Mouse (Mus musculus) CH12.LX (cell line): ENCODE measurements around the gene Cxcr1.

Experiments used
- CTCF ChIP-seq, 2 experiments: IDR thresholded peaks in 1 of 2; conservative IDR thresholded peaks in 1 of 2; 2 replicates each; pipeline ENCODE4 v1.5.1; 2011 to 2012; ENCODE audit warnings: low read depth in 2 of 2, low read length in 2 of 2, improper control_type of control experiment in 1 of 2, inconsistent platforms in 1 of 2, mild to moderate bottlenecking in 1 of 2, moderate library complexity in 1 of 2
- JUND ChIP-seq: conservative IDR thresholded peaks from 2 replicates; pipeline ENCODE4 v1.6.1; 2011; ENCODE audit warnings: low read depth, low read length, improper control_type of control experiment
- PAX5 ChIP-seq: IDR thresholded peaks from 2 replicates; pipeline ENCODE4 v1.6.1; 2012; ENCODE audit warnings: low read length, inconsistent platforms, mixed read lengths
- POLR2A ChIP-seq: IDR thresholded peaks from 2 replicates; pipeline ENCODE4 v1.6.1; 2011; ENCODE audit warnings: low read depth, mild to moderate bottlenecking, improper control_type of control experiment, low read length
- TBP ChIP-seq: conservative IDR thresholded peaks from 2 replicates; pipeline ENCODE4 v1.6.1; 2011; ENCODE audit warnings: low read depth, low read length, improper control_type of control experiment
- ZNF384 ChIP-seq: IDR thresholded peaks from 2 replicates; pipeline ENCODE4 v1.6.1; 2012; ENCODE audit warnings: low read depth, low read length, improper control_type of control experiment, inconsistent platforms

DNA sequence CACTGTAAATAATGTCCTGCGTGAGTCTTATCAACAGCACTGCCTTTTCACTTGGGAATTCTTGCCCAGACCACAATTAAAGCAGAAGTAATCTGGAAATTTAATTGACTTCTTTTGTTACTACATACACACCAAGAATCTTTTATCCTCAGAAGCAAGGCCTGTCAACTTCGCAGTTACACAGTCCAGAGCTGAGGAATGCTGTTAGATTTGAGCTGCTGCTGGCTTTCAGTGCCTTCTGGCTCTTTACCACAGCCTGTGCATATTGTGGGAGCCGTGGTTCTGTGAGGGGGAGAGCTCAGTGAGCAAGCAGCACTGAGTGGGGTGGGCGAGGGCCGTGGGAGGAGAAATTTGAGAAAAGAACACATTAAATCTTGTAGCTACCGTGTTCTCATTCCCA lies 45.9 kb upstream of the Cxcr1 start:
- TF ChIP-seq JUND = no peak
- TF ChIP-seq ZNF384 = no peak
- no peak for TF ChIP-seq POLR2A
- no peak for TF ChIP-seq CTCF (conservative IDR thresholded peaks at IDR 0.05 in 1 of 2, IDR thresholded peaks at IDR 0.05 in 1 of 2; ENCODE audit: low read depth in 2 of 2, low read length in 2 of 2)
- no peak for TF ChIP-seq TBP
- no peak for TF ChIP-seq PAX5
